Mouse (Mus musculus) heart, postnatal 25 days (tissue): ENCODE measurements around the gene Cyth2. TPM values are rescaled to one million over a fixed set of nuclear protein-coding genes. Genes with fewer than 3 reads are reported as not detected.

Experiments used
- DNase-seq: peaks from one replicate; pipeline ENCODE4 v3.0.0; 2022; ENCODE audit warnings: low spot score
- intact Hi-C: fragments of 180-260 bp; cut with DNase I; formaldehyde crosslinking; loops from one replicate; pipeline ENCODE4 v1.15.1; 2025
- total RNA-seq, 2 experiments: library from RNA; stranded (reverse); gene quantifications; 2 replicates each; pipeline ENCODE4 v1.2.3; 2021

The Cyth2 gene
- total RNA-seq, 2 experiments from 2014 or later = 63.2 to 65.5 TPM

- DNase-seq = no peak
- intact Hi-C loops = no loop called here
Measured at GRCm38 (mm10) chr7:45787642-45788041, 26.7 kb downstream of the Cyth2 start.

DNA sequence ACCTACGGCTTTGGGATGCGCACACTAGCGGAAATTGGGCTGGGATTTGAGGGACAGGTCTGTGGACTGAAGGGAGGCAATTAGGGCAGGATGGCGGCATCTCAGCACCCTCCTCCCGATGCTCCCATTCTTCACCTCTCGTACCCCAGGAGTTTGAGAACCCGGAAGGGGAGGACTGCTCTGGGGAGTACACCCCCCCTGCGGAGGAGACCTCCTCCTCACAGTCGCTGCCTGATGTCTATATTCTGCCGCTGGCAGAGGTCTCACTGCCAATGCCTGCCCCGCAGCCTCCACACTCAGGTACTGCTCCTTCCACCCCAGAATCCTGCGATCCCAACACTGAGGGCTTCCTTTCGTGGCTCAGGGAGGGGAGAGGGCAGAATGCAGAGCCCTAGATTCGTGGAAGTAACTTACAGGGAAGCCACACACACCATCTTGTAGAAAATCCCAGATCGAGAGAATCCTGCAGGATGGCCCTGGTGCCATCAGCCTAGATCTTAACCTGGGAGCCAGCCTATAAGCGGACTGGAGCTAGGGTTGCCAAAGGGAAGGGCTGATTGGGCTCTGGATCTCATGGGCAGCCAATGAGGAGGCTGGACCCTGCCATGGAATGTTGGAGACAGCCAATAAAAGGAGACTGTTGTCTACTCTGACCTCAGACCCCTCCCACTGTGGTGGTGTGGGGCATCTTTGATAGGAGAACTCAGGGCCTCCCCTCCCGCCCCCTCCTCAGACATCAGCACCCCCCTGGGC lies 27.5 kb downstream of the Cyth2 start:
- no peak for DNase-seq
- intact Hi-C loops = no loop called here

DNA sequence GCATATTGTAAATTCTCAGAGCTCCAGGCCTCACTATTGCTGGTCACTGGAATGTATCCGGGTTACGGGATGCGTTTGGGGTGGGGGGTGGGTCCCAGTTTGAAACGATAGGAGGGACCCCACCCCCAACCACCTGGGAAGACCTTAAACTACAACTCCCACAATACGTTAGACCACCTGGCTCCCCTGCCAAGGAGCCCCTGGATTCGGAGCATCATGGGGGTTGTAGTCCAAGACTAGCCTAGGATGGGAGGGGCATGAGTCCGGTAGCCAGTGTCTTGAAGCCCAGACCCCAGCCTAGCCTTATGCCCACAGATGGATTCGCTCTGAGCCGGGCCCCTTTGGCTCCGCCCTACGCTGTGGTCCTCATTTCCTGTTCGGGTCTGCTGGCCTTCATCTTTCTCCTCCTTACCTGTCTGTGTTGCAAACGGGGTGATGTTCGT lies 28.2 kb downstream of the Cyth2 start:
- intact Hi-C loops = no loop called here
- no peak for DNase-seq

GRCm38 (mm10) chr7:45785388-45786135 lies 28.8 kb downstream of the Cyth2 start:
- intact Hi-C loops = no loop called here
- DNase-seq = no peak

DNA sequence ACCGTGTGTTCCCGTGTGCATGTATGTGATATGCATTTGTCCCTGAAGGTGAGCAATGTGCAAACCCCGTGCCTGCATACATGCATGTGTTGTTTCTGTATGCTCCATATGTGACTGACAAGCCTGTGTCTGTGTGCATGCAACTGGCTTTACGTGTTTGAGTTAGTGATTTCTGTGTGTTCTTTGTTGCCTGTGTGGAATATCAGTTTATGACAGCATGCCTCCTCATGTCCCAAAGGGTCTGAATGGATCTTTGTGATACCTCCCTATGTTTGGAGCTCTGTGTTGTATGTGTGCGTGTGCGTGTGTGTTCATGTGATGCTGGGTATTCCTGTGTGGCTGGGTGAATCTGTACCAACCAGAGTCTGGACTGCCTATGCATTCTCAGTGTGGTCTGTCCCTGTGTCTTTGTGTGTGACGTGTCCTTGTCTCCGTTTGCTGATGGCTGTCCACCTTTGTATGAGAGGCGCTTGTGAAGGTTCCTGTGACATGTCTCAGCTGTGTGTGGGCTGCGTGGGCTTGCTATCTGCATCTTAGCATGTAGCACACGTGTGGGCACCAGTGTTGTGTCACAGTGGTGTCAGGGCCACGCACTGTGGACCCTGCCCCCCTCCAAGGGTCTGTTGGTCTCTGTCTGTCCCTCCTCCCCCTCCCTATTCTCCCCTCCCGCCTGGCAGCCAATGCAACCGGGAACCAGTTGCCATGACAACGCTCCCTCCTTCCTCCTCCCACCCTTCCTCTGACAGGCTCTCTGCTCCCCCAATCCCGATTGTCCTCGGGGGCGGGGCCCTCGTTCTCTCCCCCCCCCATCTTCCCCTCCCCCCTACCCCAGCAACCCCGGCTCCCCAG lies 29.6 kb downstream of the Cyth2 start, which contains the start of gene Sult2b1:
Gene Sult2b1 (minus strand): TSS at position 146 of the 849 bp plus-strand sequence.
- no peak for DNase-seq
- intact Hi-C loops = no loop called here

GRCm38 (mm10) chr7:45783511-45784091 lies 30.8 kb downstream of the Cyth2 start, which contains the start of gene Lmtk3:
Lmtk3 (plus strand) TSS chr7:45783738.
- intact Hi-C loops = no loop called here

GRCm38 (mm10) chr7:45782271-45782670 lies 32.1 kb downstream of the Cyth2 start:
- intact Hi-C loops = no loop called here

More at GRCm38 (mm10) chr7:45783511-45784091, 30.8 kb downstream of the Cyth2 start, which contains the start of gene Lmtk3:
- no peak for DNase-seq

GRCm38 (mm10) chr7:45779081-45779641 lies 35.2 kb downstream of the Cyth2 start:
- intact Hi-C loops = no loop called here
- no peak for DNase-seq

More at GRCm38 (mm10) chr7:45782271-45782670, 32.1 kb downstream of the Cyth2 start:
- no peak for DNase-seq

- DNase-seq = no peak
- intact Hi-C loops = no loop called here
Measured at GRCm38 (mm10) chr7:45775237-45775636, 39.1 kb downstream of the Cyth2 start.

DNA sequence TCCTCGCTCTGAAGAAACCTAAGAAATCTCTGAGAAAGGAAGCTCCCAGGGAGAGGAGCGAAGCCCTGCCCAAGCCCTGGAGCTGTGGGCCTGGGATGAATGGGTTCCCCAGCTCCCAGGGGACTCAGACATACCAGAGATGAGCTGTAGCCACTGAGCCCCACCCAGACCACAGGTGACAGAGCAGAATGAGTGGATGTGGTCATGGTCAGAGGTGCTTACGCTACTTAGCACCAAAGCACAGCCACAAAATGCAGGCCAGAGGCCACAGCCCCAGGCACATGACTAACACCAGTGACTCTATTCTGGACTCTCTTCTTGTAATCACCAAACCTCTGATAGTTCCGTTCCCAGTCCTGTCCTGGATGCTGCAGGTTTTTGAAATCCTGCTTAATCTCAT lies 43.3 kb downstream of the Cyth2 start:
- DNase-seq = no peak
- intact Hi-C loops = no loop called here

GRCm38 (mm10) chr7:45770427-45771082 lies 43.8 kb downstream of the Cyth2 start:
- intact Hi-C loops = no loop called here
- no peak for DNase-seq

- no peak for DNase-seq
- intact Hi-C loops = no loop called here
Measured at GRCm38 (mm10) chr7:45767500-45767899, 46.9 kb downstream of the Cyth2 start.

GRCm38 (mm10) chr7:45766764-45767163 lies 47.6 kb downstream of the Cyth2 start:
- DNase-seq = no peak
- intact Hi-C loops = no loop called here

DNA sequence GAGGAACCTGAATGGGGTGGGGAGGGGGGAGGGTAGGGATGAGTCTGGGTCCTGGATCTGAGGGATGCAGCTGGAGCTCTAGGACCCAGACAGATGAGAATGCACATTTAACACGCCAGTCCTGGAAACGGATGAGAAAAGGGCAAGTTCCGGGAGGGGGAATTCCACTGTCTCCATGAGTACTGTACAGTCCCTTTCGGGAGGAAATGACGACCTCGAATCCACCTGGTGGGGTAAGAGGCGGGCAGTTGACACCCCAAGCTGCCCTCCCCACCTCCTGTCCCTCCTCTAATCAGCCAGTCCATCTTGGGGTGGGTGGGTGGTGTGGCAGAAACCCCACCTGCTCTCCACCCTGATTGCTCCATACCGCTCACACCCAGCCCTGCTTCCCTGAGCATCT lies 48.4 kb downstream of the Cyth2 start:
- intact Hi-C loops = no loop called here
- DNase-seq = no peak

DNA sequence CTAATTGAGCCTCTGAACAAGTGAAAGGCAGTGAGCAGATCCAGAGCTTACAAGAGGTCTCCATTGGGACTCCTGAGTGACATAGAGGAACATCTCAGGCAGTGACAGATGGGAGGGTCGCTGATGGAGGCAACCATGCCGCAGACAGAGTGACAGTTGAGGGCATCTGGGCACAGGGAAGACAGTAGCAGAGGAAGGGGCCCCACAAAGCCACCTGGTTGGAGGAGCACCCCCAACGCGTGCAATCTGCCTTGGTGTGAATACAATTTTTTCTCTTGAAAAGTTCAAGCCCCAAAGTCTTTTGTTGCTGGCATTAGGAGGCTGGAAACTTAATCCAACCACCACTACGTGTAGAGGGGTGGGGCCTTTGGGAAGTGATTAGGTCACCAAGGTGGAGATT lies 54.2 kb downstream of the Cyth2 start:
- intact Hi-C loops = no loop called here

GRCm38 (mm10) chr7:45759400-45759799 lies 55.0 kb downstream of the Cyth2 start:
- no peak for DNase-seq
- intact Hi-C loops = no loop called here

More for the DNA sequence above, 54.2 kb downstream of the Cyth2 start:
- no peak for DNase-seq
